In genomic region chr11:20347548-20347947, GRCm38 (mm10) we compare ENCODE assay signal across 10 mouse cellular contexts. TPM values are rescaled to one million over a fixed set of nuclear protein-coding genes. Genes with fewer than 3 reads are reported as not detected.
DNase-seq lines count a peak whose midpoint lies in the region; ATAC-seq lines count a peak whose summit lies in the region.
"Had no signal": no experiment of that assay in that cellular context is flagged by ENCODE, and none has a peak within 500 bp of the region (broad histone marks: within the 10 kb centered on the region; RNA-seq: fewer than 3 reads in every experiment).

No protein-coding gene starts in this region.

- no peaks in the 10 kb centered on the region for H3K27me3 ChIP-seq in heart, embryonic 10.5 days (ENCODE audit: insufficient read depth, poor library complexity, severe bottlenecking)
- no peaks in the 10 kb centered on the region for H3K27me3 ChIP-seq in embryonic facial prominence, embryonic 15.5 days
- H3K27me3 ChIP-seq: embryonic facial prominence, embryonic 12.5 days had no signal

- H3K27ac ChIP-seq in heart, embryonic 10.5 days = no peak overlapping the region
- H3K27ac ChIP-seq in embryonic facial prominence, embryonic 15.5 days (replicated peaks) = peak overlapping the region; percentile 30; the same call in 1 of the 2 replicates
- H3K27ac ChIP-seq: embryonic facial prominence, embryonic 12.5 days had no signal

- intact Hi-C loops in heart, postnatal 14 days (cut with DNase I) = no loop called here
- intact Hi-C loops in left cerebral cortex, postnatal 14 days (cut with DNase I) = no loop called here

- no peaks in the 10 kb centered on the region for H3K36me3 ChIP-seq in heart, embryonic 10.5 days
- no peaks in the 10 kb centered on the region for H3K36me3 ChIP-seq in embryonic facial prominence, embryonic 15.5 days
- H3K36me3 ChIP-seq: embryonic facial prominence, embryonic 12.5 days had no signal

- H3K4me2 ChIP-seq in embryonic facial prominence, embryonic 15.5 days (replicated peaks) = no peak overlapping the region
- H3K4me2 ChIP-seq: embryonic facial prominence, embryonic 12.5 days; lung, embryonic 14.5 days had no signal

- H3K9ac ChIP-seq in embryonic facial prominence, embryonic 15.5 days = no peak overlapping the region
- H3K9ac ChIP-seq: embryonic facial prominence, embryonic 12.5 days; lung, embryonic 14.5 days had no signal

- DNase-seq in heart, adult 18-20 months = peak; percentile 77 to 79
- DNase-seq in heart, embryonic 10.5 days (ENCODE audit: low spot score) = no peak
- DNase-seq in adrenal gland, adult (ENCODE audit: inconsistent age in 2 of 2, low spot score in 1 of 2) = peak; percentile 96 to 98
- peak; percentile 53 to 74 for DNase-seq in heart, postnatal 14 days
- peak; percentile 71 to 77 for DNase-seq in left cerebral cortex, postnatal 14 days (ENCODE audit: low spot score in 2 of 2)
- peak; percentile 69 for DNase-seq in urinary bladder, postnatal 14 days (ENCODE audit: low spot score)
- DNase-seq in spleen, postnatal 4 days (ENCODE audit: low spot score in 2 of 2) = no peak
- DNase-seq: lung, embryonic 14.5 days had no signal

- H3K9me3 ChIP-seq in heart, embryonic 10.5 days = 0 out of 2 replicates have a peak, but pooled peaks cover 4% of the 10 kb centered on the region
- no peaks in the 10 kb centered on the region for H3K9me3 ChIP-seq in embryonic facial prominence, embryonic 15.5 days (replicated peaks)
- H3K9me3 ChIP-seq: embryonic facial prominence, embryonic 12.5 days had no signal

- 86% methylated on average over 6 of the region's 6 CpGs for WGBS in heart, embryonic 10.5 days
- WGBS in embryonic facial prominence, embryonic 15.5 days = 44% methylated on average over 6 of the region's 6 CpGs

- H3K4me1 ChIP-seq in heart, embryonic 10.5 days = no peaks in the 10 kb centered on the region
- H3K4me1 ChIP-seq in embryonic facial prominence, embryonic 15.5 days = no peaks in the 10 kb centered on the region
- H3K4me1 ChIP-seq: embryonic facial prominence, embryonic 12.5 days had no signal

- H3K4me3 ChIP-seq in heart, embryonic 10.5 days = no peak overlapping the region
- no peak overlapping the region for H3K4me3 ChIP-seq in embryonic facial prominence, embryonic 15.5 days (replicated peaks)
- H3K4me3 ChIP-seq: embryonic facial prominence, embryonic 12.5 days had no signal

- no peak for ATAC-seq in embryonic facial prominence, embryonic 15.5 days (ENCODE audit: insufficient number of reproducible peaks, low FRiP score, low TSS enrichment, low read depth)

RNA-seq across cellular contexts. Expression of gene Slc1a4, which starts 15.0 kb away (rescaled TPM):
- 1 to 10 TPM; 1.4 TPM for total RNA-seq in heart, adult 18-20 months (2021)
- 6.7 and 10.8 TPM in 2 replicates for polyA plus RNA-seq in heart, embryonic 10.5 days (2016; fragmentation: Nextera tagmentation; extraction: Ambion mirVana)
- 19.1 and 20.5 TPM in 2 replicates for polyA plus RNA-seq in embryonic facial prominence, embryonic 15.5 days (2015; fragmentation: Nextera tagmentation; extraction: Ambion mirVana)
- 1 to 10 TPM; 2.4 to 2.7 TPM for total RNA-seq in heart, postnatal 14 days (2021)
- 10 to 100 TPM; 46.4 to 49.0 TPM for total RNA-seq in left cerebral cortex, postnatal 14 days (2021)

Comparison
In these comparisons a context has a peak if more than half of its experiments do, and no peak if none do; other contexts are left out.
1. DNase-seq: peak in heart, adult 18-20 months (2 of 2), adrenal gland, adult (2 of 2), heart, postnatal 14 days (2 of 2), left cerebral cortex, postnatal 14 days (2 of 2) and urinary bladder, postnatal 14 days (single experiment); none in heart, embryonic 10.5 days (single experiment) and spleen, postnatal 4 days (0 of 2).
2. RNA of gene Slc1a4, which starts 15.0 kb away (total RNA-seq): 46.4 to 49.0 TPM in left cerebral cortex, postnatal 14 days; 2.4 to 2.7 TPM in heart, postnatal 14 days and 1.4 TPM in heart, adult 18-20 months; every median in the first group is over 10 times any median in the second.